Mouse (Mus musculus) embryonic facial prominence, embryonic 10.5 days (tissue): ENCODE results near the gene M1ap. TPM values are rescaled to one million over a fixed set of nuclear protein-coding genes. Genes with fewer than 3 reads are reported as not detected.

Experiments used
- DNase-seq: peaks from one replicate; pipeline ENCODE4 v3.0.0-alpha.2; 2017; ENCODE audit warnings: low spot score
- H3K27ac ChIP-seq: fragments of 300-500 bp; sonication (generic); replicated peaks from 2 replicates; pipeline ENCODE4 v1.5.1; 2016; ENCODE audit warnings: mild to moderate bottlenecking
- H3K27me3 ChIP-seq: fragments of 300-500 bp; sonication (generic); replicated peaks from 2 replicates; pipeline ENCODE4 v1.6.1; 2016; ENCODE audit warnings: low read depth, mild to moderate bottlenecking; ENCODE audit not compliant: poor library complexity, severe bottlenecking
- H3K36me3 ChIP-seq: fragments of 300-500 bp; sonication (generic); replicated peaks from 2 replicates; pipeline ENCODE4 v1.6.1; 2016; ENCODE audit warnings: mild to moderate bottlenecking, moderate library complexity
- H3K4me1 ChIP-seq: fragments of 300-500 bp; sonication (generic); 2 replicates; pipeline ENCODE4 v1.6.1; 2016
- H3K4me3 ChIP-seq: fragments of 300-500 bp; sonication (generic); 2 replicates; pipeline ENCODE4 v1.5.1; 2016; ENCODE audit warnings: mild to moderate bottlenecking, moderate library complexity
- H3K9me3 ChIP-seq: fragments of 300-500 bp; sonication (generic); 2 replicates; pipeline ENCODE4 v1.6.1; 2016; ENCODE audit warnings: mild to moderate bottlenecking
- WGBS: fragments of 180-500 bp; shearing (Covaris S2); methylation state at CpG from one replicate; pipeline ENCODE4 v1.1.7; 2016; 5-methylcytosine and 5-hydroxymethylcytosine counted together
- polyA plus RNA-seq: library from polyadenylated mRNA; unstranded; fragments of >200 nt; fragmentation: Nextera tagmentation; extraction: Ambion mirVana; gene quantifications from 2 replicates; pipeline ENCODE4 v1.2.1, GENCODE M21; 2016

Gene M1ap
- polyA plus RNA-seq, 1 experiment from 2014 or later = 0.56 TPM

DNA sequence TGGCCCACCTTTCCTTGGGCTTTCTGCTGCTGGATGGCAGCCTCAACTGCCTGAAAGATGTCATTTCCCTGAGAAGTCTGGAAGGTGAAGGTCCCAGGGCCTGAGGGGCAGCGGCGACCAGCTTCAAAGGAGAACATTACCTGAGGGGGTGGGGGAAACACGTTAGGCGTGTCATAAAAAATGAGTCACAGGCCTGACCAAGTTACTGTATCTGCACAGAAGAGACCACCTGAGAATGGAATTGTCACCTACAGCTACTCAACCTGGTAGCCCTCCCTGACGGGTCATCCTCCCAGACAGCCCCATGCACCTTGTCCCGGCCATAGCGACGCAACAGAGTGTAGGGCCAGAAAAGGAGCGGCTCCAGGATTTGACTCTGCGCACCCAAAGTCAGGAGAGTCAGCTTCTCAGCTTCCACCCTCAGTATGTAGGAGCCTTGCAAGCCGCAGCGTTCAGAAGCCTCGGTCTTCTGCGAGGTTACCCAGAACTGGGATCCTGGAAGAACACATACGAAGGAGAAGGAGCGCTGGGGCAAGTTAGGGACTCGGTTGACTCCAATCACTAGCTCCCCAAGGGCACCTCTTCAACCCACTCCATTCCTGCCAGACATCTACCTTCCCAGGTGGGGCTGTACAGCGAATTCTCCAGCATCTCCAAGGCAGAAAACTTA is 85.4 kb downstream of the M1ap start:
- WGBS = 11% methylated on average over 18 of the region's 18 CpGs
- no peaks in the 10 kb centered on the region for H3K9me3 ChIP-seq
- no peak for DNase-seq
- H3K27ac ChIP-seq = no peak overlapping the region
- H3K27me3 ChIP-seq = peaks cover 87% of the 10 kb centered on the region
- H3K4me3 ChIP-seq = peak overlapping the region; percentile 63
- peaks cover 71% of the 10 kb centered on the region for H3K4me1 ChIP-seq
- H3K36me3 ChIP-seq = peaks cover 10% of the 10 kb centered on the region; the same call in 1 of the 2 replicates

DNA sequence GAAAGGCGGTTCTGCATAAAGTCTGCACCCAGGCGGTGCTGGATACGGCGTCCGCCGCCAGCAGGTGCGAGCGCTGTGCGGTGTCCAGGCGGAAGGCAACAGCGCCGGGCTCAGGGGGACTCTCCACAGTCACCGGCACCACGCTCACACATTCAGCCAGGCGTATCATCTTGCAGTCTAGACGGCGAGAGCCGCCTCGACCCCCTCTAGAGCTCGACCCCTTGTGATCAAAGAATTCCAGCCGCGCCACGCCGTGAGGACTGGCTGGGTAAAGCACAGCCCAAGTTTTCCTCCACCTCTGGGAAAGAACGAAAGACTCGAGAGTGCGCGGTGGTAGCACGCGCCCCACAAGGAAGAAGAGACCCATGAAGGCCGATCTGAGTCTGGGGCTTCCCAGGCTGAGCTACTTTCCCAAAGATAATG is 86.1 kb downstream of the M1ap start:
- Histone ChIP-seq H3K27me3 (peaks cover 87% of the 10 kb centered on the region), H3K36me3 (peaks cover 10% of the 10 kb centered on the region; the same call in 1 of the 2 replicates), H3K4me1 (peaks cover 66% of the 10 kb centered on the region), H3K4me3 (peak overlapping the region; percentile 63), H3K9me3 (no peaks in the 10 kb centered on the region), H3K27ac (peak overlapping the region; percentile 86)
- WGBS = under 1% methylated on average over 31 of the region's 31 CpGs
- peak; percentile 84 for DNase-seq

DNA sequence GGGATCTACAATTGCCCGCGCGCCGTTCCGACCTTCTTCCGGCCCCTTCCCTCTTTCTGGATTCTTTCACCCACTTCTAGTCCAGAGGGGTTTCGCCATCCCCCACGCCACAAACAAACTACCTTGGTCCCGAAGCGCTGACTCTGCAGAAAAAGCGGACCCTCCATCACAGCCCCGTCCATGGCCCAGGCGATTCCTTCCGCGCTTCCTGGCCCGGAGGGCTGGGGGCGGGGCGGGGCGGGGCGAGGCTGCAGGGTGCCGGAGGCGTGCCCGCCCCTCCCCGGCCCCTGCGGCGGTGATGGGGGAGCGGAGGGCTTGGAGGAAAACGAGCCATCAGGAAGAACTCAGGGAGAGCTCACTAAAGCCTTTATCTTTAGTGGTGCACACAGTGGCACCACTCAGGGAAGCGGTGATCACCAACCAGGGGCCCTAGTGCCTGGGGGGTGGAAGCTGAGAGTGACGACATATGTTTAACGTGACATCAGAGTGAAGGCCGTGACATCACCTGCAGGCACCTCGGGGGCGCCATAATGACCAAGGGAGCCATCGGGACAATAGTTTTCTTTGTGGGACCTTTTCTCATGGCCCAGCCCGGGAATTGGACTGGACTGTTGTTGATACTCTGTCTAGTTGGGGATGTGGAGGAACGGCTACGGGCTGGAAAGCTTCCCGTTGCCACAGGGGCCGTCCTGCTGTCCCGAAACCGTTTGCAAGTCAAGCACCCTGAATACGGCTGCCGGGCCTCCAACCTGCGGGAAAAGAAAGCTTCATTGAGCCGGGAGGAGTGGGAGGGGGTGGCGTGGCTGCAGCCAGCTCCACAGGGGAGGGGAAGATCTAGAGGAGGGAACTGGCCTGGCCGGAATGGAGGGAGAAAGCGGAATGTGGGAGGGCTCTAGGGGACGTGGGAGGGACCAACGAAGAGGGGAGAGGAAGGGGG is 86.8 kb downstream of the M1ap start, which contains the start of the genes Dok1 and Loxl3:
Dok1 (minus strand) TSS at position 223 of the 937 bp plus-strand sequence.
Loxl3 (plus strand) TSS at position 925 of the 937 bp plus-strand sequence.
- peaks cover 10% of the 10 kb centered on the region; the same call in 1 of the 2 replicates for H3K36me3 ChIP-seq
- H3K9me3 ChIP-seq = no peaks in the 10 kb centered on the region
- DNase-seq = peak; percentile 86
- WGBS = under 1% methylated on average over 51 of the region's 51 CpGs
- H3K4me1 ChIP-seq = peaks cover 64% of the 10 kb centered on the region
- peak within 1 kb of the TSS; percentile 86 for H3K27ac ChIP-seq
- peak within 1 kb of the TSS; percentile 63 for H3K4me3 ChIP-seq
- H3K27me3 ChIP-seq = peaks cover 86% of the 10 kb centered on the region

DNA sequence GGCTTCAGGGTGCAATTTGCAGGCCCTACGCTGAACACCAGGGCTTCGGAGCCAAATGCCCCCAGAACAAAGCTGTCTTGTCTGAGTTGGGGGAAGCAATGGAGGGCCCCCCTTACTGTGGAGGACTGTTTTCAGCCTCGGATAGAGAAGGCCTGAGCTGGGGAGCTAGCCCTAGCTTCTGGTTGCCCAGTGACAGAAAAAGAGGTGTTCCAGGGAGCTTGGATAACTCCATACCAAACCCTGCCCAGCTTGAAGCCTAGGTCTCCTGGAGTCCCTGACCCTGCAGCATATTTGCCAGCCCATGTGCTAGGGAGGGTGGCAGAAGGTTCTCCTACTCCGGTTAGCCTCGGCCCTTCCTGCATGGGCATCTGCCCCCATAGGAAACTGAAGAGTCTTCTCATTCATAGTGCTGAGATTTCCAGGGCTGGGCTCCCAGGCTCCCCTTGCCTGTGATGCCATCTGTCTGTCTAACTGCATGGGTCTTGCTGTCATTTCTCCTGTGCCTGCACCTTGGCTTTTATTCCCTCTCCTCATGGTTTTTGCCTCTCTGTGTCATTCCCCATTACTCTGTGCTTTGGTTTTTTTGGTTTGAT is 87.9 kb downstream of the M1ap start:
- no peaks in the 10 kb centered on the region for H3K9me3 ChIP-seq
- H3K36me3 ChIP-seq = peaks cover 10% of the 10 kb centered on the region; the same call in 1 of the 2 replicates
- H3K4me1 ChIP-seq = peaks cover 63% of the 10 kb centered on the region
- H3K27ac ChIP-seq = peak overlapping the region; percentile 86
- peak overlapping the region; percentile 63 for H3K4me3 ChIP-seq
- WGBS = 13% methylated on average over 5 of the region's 5 CpGs
- peaks cover 76% of the 10 kb centered on the region for H3K27me3 ChIP-seq
- no peak for DNase-seq

DNA sequence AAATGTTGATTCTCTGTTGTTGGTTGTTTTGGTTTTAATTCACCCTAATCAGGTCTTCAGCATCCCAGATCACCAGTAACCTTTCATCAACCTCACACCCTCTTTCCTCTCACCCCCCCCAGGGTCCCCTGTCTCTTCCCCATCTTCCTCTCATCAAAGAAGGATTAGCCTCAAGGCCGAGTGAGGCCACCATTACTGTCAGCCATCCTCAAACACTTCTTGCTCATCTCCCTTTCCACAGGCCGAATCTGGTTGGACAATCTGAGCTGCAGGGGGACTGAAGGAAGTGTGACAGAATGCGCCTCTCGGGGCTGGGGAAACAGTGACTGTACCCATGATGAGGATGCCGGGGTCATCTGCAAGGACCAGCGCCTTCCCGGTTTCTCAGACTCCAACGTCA is 90.5 kb downstream of the M1ap start:
- Histone ChIP-seq H3K27me3 (peaks cover 53% of the 10 kb centered on the region), H3K27ac (no peak overlapping the region), H3K36me3 (no peaks in the 10 kb centered on the region), H3K9me3 (no peaks in the 10 kb centered on the region), H3K4me1 (peaks cover 44% of the 10 kb centered on the region), H3K4me3 (no peak overlapping the region)
- DNase-seq = no peak
- 82% methylated on average over 8 of the region's 8 CpGs for WGBS

DNA sequence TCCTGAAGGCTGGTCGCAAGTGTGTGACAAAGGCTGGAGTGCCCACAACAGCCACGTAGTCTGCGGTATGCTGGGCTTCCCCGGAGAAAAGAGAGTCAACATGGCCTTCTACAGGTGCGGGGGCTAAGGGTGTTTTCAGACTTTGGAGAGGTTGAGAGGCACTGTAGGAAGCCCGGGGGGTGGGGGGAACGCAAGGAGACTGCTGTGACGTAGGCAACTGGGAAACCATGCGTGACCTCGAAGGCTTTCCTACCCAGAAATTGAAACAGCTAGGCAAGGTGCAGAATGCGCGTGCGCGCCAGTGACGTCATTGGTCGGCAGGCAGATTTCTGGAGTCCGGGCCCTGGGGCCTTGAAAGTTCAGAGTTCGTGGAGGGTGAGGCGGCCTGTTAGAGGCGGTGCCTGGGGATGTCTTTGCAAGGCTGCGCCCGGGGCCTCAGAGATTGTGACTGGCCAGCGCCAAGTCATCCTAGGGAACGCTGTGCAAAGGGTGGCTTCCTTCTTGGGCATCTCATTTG is 91.9 kb downstream of the M1ap start:
- WGBS = 10% methylated on average over 24 of the region's 24 CpGs
- peak; percentile 90 for DNase-seq
- H3K36me3 ChIP-seq = no peaks in the 10 kb centered on the region
- peak overlapping the region; percentile 48 for H3K4me3 ChIP-seq
- H3K27ac ChIP-seq = peak overlapping the region; percentile 68; the same call in 1 of the 2 replicates
- H3K9me3 ChIP-seq = no peaks in the 10 kb centered on the region
- H3K4me1 ChIP-seq = peaks cover 31% of the 10 kb centered on the region
- H3K27me3 ChIP-seq = peaks cover 47% of the 10 kb centered on the region

DNA sequence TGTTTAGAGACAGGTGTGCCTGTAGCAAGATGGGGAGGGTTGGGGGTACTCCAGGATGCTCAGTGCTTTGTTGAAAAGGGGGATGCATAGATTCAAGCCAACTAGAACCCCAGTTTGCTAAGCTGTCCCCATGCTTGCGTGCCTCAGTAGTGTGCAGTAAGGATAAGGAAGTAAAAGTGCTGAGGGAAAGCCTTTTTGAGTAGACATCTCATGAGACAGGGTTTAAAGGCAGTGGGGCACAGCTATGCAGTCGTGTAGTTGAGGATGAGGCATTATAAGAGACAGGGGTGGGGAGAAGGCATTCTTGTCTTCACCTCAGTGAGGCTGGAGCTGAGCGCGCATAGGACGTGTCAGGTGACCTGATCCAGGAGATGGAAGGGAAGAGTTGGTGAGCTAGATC is 93.9 kb downstream of the M1ap start:
- no peak overlapping the region for H3K27ac ChIP-seq
- no peaks in the 10 kb centered on the region for H3K36me3 ChIP-seq
- H3K4me3 ChIP-seq = no peak overlapping the region
- peaks cover 33% of the 10 kb centered on the region for H3K27me3 ChIP-seq
- H3K9me3 ChIP-seq = no peaks in the 10 kb centered on the region
- 77% methylated on average over 5 of the region's 5 CpGs for WGBS
- H3K4me1 ChIP-seq = peaks cover 23% of the 10 kb centered on the region
- DNase-seq = no peak

DNA sequence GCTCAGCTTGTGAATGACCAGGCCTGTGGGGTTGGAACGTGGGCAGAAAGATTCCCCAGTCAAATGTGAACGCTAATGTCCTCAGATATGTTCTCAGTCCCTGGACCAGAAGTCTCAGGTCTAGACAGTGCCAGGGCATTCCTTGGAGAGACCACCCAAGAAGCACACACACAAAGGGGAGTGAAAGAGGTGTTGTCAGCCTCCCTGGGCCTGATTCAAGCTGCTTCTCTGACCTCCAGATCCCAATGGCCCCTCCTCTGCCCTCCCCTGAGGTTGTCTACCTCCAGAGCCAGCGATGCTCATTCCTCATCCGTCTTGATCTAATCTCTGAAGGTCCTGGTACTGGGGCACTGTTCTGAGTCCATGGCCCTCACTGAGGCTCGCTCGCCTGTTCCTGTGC is 96.9 kb downstream of the M1ap start:
- Histone ChIP-seq H3K36me3 (no peaks in the 10 kb centered on the region), H3K27me3 (peaks cover 4% of the 10 kb centered on the region; the same call in 1 of the 2 replicates), H3K27ac (no peak overlapping the region), H3K4me3 (no peak overlapping the region), H3K4me1 (peaks cover 18% of the 10 kb centered on the region), H3K9me3 (no peaks in the 10 kb centered on the region)
- no peak for DNase-seq
- 64% methylated on average over 6 of the region's 6 CpGs for WGBS

DNA sequence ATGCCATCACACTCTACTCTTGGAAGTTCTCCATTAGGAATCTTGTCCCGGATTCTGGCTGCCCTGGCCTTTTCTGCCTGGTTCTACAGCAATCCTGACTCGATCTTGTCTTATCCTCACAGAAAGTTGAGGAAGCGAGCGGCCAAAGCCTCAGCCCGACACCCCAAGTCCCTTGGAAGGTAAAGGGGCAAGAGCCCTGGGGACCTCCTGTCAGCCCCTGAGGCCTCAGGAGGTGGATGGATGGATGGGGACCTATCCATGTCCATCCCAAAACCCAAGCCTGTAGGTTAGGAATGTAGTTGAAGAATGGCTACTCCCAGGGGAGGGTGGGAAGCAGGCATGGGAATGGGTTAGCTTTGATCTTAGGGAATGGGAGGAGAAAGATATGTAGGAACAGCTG is 97.3 kb downstream of the M1ap start:
- Histone ChIP-seq H3K36me3 (no peaks in the 10 kb centered on the region), H3K27ac (no peak overlapping the region), H3K27me3 (peaks cover 4% of the 10 kb centered on the region; the same call in 1 of the 2 replicates), H3K4me3 (no peak overlapping the region), H3K9me3 (no peaks in the 10 kb centered on the region), H3K4me1 (peaks cover 14% of the 10 kb centered on the region; the same call in 1 of the 2 replicates)
- DNase-seq = no peak
- 85% methylated on average over 5 of the region's 5 CpGs for WGBS

DNA sequence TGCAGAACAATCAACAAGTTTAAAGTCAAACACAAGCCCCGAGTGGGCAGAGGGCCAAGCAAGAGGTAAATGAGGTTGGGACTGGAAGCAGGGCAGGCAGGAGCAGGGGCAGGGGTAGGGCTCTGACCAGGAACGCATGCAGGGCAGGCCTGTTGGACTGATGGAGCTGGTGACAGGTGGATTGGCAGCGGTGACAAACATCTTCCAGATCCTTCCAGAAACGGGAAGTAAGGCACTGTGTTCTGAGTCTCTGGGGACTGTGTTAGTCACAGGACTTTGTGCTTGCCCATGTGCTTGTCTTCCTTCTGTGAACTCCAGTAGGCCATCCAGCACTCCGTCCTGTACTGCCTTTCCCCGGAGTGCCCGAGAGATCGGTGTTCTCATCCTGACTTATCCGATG is 98.0 kb downstream of the M1ap start:
- Histone ChIP-seq H3K36me3 (no peaks in the 10 kb centered on the region), H3K27me3 (peaks cover 4% of the 10 kb centered on the region; the same call in 1 of the 2 replicates), H3K4me1 (peaks cover 14% of the 10 kb centered on the region; the same call in 1 of the 2 replicates), H3K9me3 (no peaks in the 10 kb centered on the region), H3K27ac (no peak overlapping the region), H3K4me3 (no peak overlapping the region)
- 78% methylated on average over 9 of the region's 9 CpGs for WGBS
- no peak for DNase-seq

DNA sequence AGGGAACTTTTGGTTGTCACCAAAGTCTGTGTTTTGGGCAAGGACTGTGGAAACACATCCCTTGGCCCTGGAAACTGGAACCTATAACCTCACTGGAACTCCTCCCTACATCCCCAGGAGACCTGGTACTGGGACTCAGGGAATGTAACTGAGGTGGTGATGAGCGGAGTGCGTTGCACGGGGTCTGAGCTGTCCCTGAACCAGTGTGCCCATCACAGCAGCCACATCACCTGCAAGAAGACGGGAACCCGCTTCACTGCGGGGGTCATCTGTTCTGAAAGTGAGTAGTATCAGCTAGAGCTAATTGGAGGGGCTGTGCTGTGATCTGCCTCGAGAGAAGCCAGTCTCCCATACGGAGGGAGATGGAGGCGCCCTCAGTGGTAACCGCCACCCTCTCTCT is 102.7 kb downstream of the M1ap start:
- H3K9me3 ChIP-seq = no peaks in the 10 kb centered on the region
- peaks cover 24% of the 10 kb centered on the region for H3K36me3 ChIP-seq
- WGBS = 76% methylated on average over 10 of the region's 10 CpGs
- peaks cover 21% of the 10 kb centered on the region for H3K4me1 ChIP-seq
- no peak overlapping the region for H3K27ac ChIP-seq
- DNase-seq = no peak
- H3K4me3 ChIP-seq = no peak overlapping the region; the same call in 1 of the 2 replicates
- H3K27me3 ChIP-seq = no peaks in the 10 kb centered on the region
